Mouse (Mus musculus): ENCODE results near the gene Plekhg5. TPM values are rescaled to one million over a fixed set of nuclear protein-coding genes. Genes with fewer than 3 reads are reported as not detected.
"Not testable (repeated sequence)": the region's sequence is repeated elsewhere in the genome, so short reads cannot be mapped to it uniquely, and the experiment has no call there.

Plekhg5 gene
- polyA plus RNA-seq, 1 experiment from 2014 or later = 8.9 TPM

DNA sequence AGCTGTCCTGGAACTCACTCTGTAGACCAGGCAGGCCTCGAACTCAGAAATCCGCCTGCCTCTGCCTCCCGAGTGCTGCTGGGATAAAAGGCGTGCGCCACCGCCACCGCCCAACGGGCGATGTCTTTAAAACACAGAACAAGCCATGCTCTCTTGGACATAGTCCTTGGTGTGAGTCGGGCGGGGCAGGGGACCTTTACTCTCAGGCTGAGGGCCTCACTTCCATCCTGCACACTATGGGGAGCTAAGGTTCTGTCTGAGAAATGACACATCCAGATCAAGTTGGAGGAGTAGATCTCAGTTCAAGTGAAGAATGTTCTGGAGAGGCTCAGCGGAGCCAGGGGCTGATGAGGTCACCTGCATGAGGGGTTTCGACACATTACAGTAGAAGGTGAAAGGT is 39.4 kb upstream of the Plekhg5 start:
- Histone ChIP-seq H3K4me1 (replicated peaks; ENCODE audit: control insufficient read depth, insufficient read depth, low read length) (0 out of 2 replicates have a peak, but pooled peaks cover 1% of the 10 kb centered on the region), H3K4me3 (ENCODE audit: low read depth, low read length) (no peak overlapping the region), H3K9ac (ENCODE audit: low read depth, low read length) (no peak overlapping the region), H3K4me2 (no peak overlapping the region), H3K9me3 (ENCODE audit: control insufficient read depth, low read length) (no peaks in the 10 kb centered on the region), H3K27me3 (replicated peaks; ENCODE audit: control insufficient read depth, insufficient read depth, low read length) (peaks cover 3% of the 10 kb centered on the region; the same call in 1 of the 2 replicates), H3K36me3 (ENCODE audit: control insufficient read depth, insufficient read depth, low read length) (no peaks in the 10 kb centered on the region), H3K27ac (ENCODE audit: low read depth, low read length) (no peak overlapping the region)
- DNase-seq (ENCODE audit: low spot score) (no peak), ATAC-seq (replicated peaks; ENCODE audit: low FRiP score) (no peak)
- WGBS = 85% methylated on average over 13 of the region's 13 CpGs

DNA sequence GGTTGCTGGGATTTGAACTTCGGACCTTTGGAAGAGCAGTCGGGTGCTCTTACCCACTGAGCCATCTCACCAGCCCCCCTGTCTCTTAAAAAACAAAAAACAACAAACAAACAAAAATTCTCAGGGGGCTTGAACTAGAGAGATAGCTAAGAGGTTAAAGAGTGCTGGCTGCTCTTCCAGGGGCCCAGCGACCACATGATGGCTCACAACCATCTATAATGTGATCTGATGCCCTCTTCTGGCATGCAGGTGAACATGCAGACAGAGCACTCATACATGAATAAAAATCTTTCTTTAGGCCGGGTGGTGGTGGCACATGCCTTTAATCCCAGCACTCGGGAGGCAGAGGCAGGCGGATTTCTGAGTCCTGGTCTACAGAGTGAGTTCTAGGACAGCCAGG is 35.8 kb upstream of the Plekhg5 start:
- H3K4me3 ChIP-seq (ENCODE audit: low read depth, low read length); H3K4me2 ChIP-seq; ATAC-seq (replicated peaks; ENCODE audit: low FRiP score); H3K36me3 ChIP-seq (ENCODE audit: control insufficient read depth, insufficient read depth, low read length); DNase-seq (ENCODE audit: low spot score); H3K27me3 ChIP-seq (replicated peaks; ENCODE audit: control insufficient read depth, insufficient read depth, low read length); H3K9me3 ChIP-seq (ENCODE audit: control insufficient read depth, low read length); H3K4me1 ChIP-seq (replicated peaks; ENCODE audit: control insufficient read depth, insufficient read depth, low read length); H3K9ac ChIP-seq (ENCODE audit: low read depth, low read length); H3K27ac ChIP-seq (ENCODE audit: low read depth, low read length): not testable (repeated sequence)
- WGBS = 81% methylated on average over 6 of the region's 6 CpGs

DNA sequence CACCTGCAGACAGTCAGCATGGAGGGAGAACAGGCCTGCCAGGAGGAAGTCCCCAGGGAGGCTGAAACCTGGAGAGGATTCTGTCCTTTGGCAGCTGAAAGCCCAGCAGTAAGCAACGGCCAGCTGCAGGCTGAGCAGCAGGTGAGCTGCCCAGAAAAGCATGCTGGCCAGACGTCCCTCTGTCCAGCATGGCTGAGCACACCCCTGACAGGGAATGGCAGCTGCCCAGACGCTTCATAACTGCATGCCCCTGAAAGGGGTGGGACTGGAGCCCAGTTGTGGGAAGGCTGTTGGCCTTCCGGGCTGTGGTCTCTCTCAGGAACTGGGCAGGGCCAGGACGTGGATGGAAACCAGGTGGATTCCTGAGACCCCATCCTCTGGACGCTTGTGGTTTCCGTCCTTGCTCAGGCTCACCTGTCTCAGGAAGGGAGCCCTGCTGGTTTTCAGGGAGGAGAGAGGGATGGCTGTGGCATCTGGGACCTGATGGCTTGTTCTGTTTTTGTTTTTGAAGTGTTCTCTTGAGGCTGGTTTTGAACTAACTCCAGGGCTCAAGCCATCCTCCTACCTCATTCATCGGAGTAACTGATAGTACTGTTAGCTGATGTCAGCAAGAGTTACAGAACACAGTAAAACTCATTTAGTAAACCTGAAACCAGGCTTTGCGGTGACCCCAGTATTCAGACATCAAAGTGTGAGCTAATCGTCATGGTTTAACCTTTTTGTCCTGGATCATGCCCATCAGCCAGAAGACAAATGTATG is 33.9 kb upstream of the Plekhg5 start, which contains the start of gene Tas1r1:
Gene Tas1r1 (minus strand): TSS at position 344 of the 760 bp plus-strand sequence.
- Histone ChIP-seq H3K4me2 (peak within 1 kb of the TSS; percentile 80), H3K27ac (ENCODE audit: low read depth, low read length) (peak within 1 kb of the TSS; percentile 67), H3K4me1 (replicated peaks; ENCODE audit: control insufficient read depth, insufficient read depth, low read length) (peaks cover 4% of the 10 kb centered on the region), H3K9ac (ENCODE audit: low read depth, low read length) (peak within 1 kb of the TSS; percentile 96), H3K36me3 (ENCODE audit: control insufficient read depth, insufficient read depth, low read length) (peaks cover 23% of the 10 kb centered on the region), H3K9me3 (ENCODE audit: control insufficient read depth, low read length) (no peaks in the 10 kb centered on the region), H3K27me3 (replicated peaks; ENCODE audit: control insufficient read depth, insufficient read depth, low read length) (no peaks in the 10 kb centered on the region), H3K4me3 (ENCODE audit: low read depth, low read length) (peak within 1 kb of the TSS; percentile 100)
- DNase-seq (ENCODE audit: low spot score) (no peak), ATAC-seq (replicated peaks; ENCODE audit: low FRiP score) (no peak)
- 44% methylated on average over 10 of the region's 10 CpGs for WGBS

DNA sequence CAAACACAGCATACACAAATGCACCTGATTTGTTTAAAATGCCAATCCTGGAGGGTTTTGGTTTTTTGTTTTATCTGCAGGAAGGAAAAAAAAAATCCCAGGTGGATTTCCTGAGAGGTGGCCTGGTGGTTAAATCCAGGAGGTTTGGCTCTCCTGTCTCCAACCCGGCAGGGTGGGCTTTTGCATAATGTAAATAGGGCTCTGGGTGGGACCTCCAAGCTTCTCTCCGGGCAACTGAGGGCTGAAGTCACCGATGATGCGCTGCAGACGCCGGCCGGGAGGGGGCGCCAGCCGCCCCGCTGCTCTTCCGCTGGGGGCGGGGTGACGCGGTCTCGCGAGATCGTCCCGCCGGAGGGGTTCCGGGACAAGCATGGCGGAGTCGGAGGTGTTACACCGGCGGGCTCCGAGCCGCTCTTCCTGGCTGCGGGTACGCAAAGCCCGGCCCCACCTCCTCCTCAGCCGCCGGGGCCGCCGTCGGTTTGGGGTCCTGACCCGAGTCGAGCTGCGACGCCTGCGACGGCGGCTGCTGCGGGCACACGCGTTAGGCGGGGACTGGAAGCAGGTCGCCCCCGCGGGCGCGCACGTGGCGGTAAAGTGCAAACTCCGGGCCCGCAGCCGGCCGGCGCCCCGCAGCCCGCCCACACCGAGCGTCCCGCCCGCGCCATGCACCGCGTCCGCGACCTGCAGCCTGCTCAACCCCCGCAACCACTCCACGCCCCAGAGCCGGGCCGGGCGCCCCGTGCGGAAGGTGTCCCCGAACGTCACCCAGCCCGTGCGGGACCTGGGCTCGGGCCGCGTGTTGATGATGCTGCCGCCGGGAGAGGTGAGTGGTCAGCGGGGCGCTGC is 33.1 kb upstream of the Plekhg5 start, which contains the start of gene Nol9:
Gene Nol9 (plus strand): TSS at position 337 of the 846 bp plus-strand sequence.
- H3K9ac ChIP-seq (ENCODE audit: low read depth, low read length) = peak within 1 kb of the TSS; percentile 96
- DNase-seq (ENCODE audit: low spot score) = peak; percentile 94
- peak within 1 kb of the TSS; percentile 100 for H3K4me3 ChIP-seq (ENCODE audit: low read depth, low read length)
- under 1% methylated on average over 67 of the region's 86 CpGs for WGBS
- peak within 1 kb of the TSS; percentile 67 for H3K27ac ChIP-seq (ENCODE audit: low read depth, low read length)
- H3K4me1 ChIP-seq (replicated peaks; ENCODE audit: control insufficient read depth, insufficient read depth, low read length) = peaks cover 4% of the 10 kb centered on the region
- peak; percentile 84 for ATAC-seq (replicated peaks; ENCODE audit: low FRiP score)
- H3K36me3 ChIP-seq (ENCODE audit: control insufficient read depth, insufficient read depth, low read length) = peaks cover 30% of the 10 kb centered on the region
- no peaks in the 10 kb centered on the region for H3K27me3 ChIP-seq (replicated peaks; ENCODE audit: control insufficient read depth, insufficient read depth, low read length)
- no peaks in the 10 kb centered on the region for H3K9me3 ChIP-seq (ENCODE audit: control insufficient read depth, low read length)
- H3K4me2 ChIP-seq = peak within 1 kb of the TSS; percentile 80

DNA sequence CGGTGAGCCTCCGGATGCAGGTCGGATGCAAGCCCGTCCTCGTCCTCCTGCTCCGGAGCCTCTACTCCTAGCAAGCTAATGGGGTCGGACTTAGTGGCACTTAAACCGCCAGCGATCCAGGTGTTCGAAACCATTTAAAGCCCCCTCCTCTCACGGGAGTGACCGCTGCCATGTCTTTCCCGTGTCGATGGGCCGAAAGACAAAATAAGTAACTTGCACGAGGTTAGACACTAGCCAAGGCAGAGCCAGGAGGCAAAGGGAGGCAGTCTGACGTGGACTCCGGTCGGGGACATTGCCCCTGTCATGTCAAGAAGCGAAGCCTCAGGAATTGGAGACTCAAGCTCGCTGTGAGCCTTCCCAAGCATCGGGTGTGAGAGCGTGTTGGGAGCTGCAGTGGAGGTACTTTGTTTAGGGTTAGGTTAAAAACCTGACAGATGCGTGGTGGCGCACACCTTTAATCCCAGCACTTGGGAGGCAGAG is 32.4 kb upstream of the Plekhg5 start:
- WGBS = 2% methylated on average over 25 of the region's 25 CpGs
- Histone ChIP-seq H3K9me3 (ENCODE audit: control insufficient read depth, low read length) (no peaks in the 10 kb centered on the region), H3K4me3 (ENCODE audit: low read depth, low read length) (peak overlapping the region; percentile 100), H3K27ac (ENCODE audit: low read depth, low read length) (peak overlapping the region; percentile 67), H3K4me2 (peak overlapping the region; percentile 80), H3K27me3 (replicated peaks; ENCODE audit: control insufficient read depth, insufficient read depth, low read length) (no peaks in the 10 kb centered on the region), H3K36me3 (ENCODE audit: control insufficient read depth, insufficient read depth, low read length) (peaks cover 37% of the 10 kb centered on the region), H3K4me1 (replicated peaks; ENCODE audit: control insufficient read depth, insufficient read depth, low read length) (peaks cover 4% of the 10 kb centered on the region), H3K9ac (ENCODE audit: low read depth, low read length) (peak overlapping the region; percentile 96)
- peak; percentile 8 for ATAC-seq (replicated peaks; ENCODE audit: low FRiP score)
- DNase-seq (ENCODE audit: low spot score) = no peak

DNA sequence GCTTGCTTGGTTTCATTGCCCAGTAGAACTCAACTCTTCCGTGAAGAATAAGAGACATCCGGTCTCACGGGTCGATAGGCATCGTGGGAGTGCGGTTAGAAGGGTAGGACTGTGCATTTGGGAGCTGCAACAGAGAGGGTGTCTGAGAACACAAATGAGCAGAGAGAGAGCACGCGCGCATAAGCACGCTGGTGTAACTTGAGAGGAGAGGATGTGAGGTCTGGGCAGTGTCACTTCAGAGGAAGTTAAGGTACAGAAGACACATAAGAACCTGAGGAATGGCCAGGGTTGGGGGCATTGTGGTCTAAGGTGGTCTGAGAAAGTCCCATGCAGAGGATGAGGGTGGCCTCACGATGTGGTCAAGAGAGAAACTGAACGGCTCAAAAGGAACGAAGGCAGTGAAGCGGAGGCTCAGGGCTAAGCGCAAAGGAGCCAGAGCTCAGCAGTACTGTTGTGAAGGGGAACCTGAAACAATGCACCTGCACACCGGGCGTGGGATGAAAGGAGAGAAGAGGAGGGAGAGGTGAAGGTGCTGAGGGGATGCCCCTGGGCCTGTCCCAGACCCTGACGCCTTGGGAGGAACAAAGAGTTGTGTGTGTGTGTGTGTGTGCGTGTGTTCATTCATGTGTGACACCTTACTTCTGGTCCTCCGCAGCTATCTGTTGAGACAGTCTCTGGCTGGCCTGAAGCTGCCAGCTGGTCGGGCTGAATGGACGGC is 30.2 kb upstream of the Plekhg5 start:
- H3K4me3 ChIP-seq (ENCODE audit: low read depth, low read length) = no peak overlapping the region
- H3K9me3 ChIP-seq (ENCODE audit: control insufficient read depth, low read length) = no peaks in the 10 kb centered on the region
- no peaks in the 10 kb centered on the region for H3K27me3 ChIP-seq (replicated peaks; ENCODE audit: control insufficient read depth, insufficient read depth, low read length)
- H3K27ac ChIP-seq (ENCODE audit: low read depth, low read length) = no peak overlapping the region
- H3K36me3 ChIP-seq (ENCODE audit: control insufficient read depth, insufficient read depth, low read length) = peaks cover 53% of the 10 kb centered on the region
- no peak overlapping the region for H3K4me2 ChIP-seq
- no peak for DNase-seq (ENCODE audit: low spot score)
- H3K4me1 ChIP-seq (replicated peaks; ENCODE audit: control insufficient read depth, insufficient read depth, low read length) = peaks cover 4% of the 10 kb centered on the region
- no peak overlapping the region for H3K9ac ChIP-seq (ENCODE audit: low read depth, low read length)
- no peak for ATAC-seq (replicated peaks; ENCODE audit: low FRiP score)
- WGBS = 94% methylated on average over 22 of the region's 22 CpGs

DNA sequence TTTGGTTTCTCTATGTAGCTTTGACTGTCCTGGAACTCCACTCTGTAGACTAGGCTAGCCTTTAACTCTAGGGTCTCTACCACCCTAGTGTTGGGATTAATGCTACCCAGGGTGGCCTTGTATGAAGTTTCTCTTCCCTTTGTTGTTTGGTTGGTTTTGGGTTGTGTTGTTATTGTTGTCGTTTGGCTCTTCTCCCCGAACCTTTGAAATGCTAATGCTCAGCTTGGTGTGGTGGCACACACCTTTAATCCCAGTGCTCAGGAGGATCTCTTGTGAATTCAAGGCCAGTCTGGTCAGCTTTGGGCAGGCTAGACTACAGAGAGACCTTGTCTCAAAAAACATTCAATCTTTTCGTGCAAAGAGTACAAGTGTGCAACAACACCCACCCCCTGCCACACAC is 29.1 kb upstream of the Plekhg5 start:
- Histone ChIP-seq H3K9ac (ENCODE audit: low read depth, low read length) (no peak overlapping the region), H3K36me3 (ENCODE audit: control insufficient read depth, insufficient read depth, low read length) (peaks cover 61% of the 10 kb centered on the region), H3K27ac (ENCODE audit: low read depth, low read length) (no peak overlapping the region), H3K9me3 (ENCODE audit: control insufficient read depth, low read length) (no peaks in the 10 kb centered on the region), H3K27me3 (replicated peaks; ENCODE audit: control insufficient read depth, insufficient read depth, low read length) (no peaks in the 10 kb centered on the region), H3K4me2 (no peak overlapping the region), H3K4me1 (replicated peaks; ENCODE audit: control insufficient read depth, insufficient read depth, low read length) (peaks cover 4% of the 10 kb centered on the region), H3K4me3 (ENCODE audit: low read depth, low read length) (no peak overlapping the region)
- ATAC-seq (replicated peaks; ENCODE audit: low FRiP score) (no peak), DNase-seq (ENCODE audit: low spot score) (no peak)
- 87% methylated on average over 3 of the region's 3 CpGs for WGBS

DNA sequence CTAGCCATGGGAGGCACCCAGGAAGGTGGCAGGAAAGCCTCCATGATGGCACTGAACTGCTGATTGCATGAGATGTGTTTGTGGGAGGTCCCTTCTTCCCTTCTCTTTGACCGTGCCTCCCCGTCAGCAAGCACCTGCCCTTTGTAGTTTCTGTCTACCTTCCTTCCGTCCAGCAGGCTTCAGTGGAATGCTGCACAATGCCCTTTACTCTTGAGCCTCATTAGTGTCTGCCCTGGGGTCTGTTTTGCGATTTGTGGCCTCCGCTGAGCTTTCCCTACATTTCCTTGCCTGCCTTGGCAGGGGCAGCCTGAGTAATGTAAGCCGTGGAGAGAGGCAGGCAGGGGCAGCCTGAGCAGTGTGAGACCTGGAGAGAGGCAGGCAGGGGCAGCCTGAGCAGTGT is 27.7 kb upstream of the Plekhg5 start:
- no peak overlapping the region for H3K27ac ChIP-seq (ENCODE audit: low read depth, low read length)
- H3K9ac ChIP-seq (ENCODE audit: low read depth, low read length) = no peak overlapping the region
- DNase-seq (ENCODE audit: low spot score) = no peak
- peaks cover 70% of the 10 kb centered on the region for H3K36me3 ChIP-seq (ENCODE audit: control insufficient read depth, insufficient read depth, low read length)
- no peaks in the 10 kb centered on the region for H3K27me3 ChIP-seq (replicated peaks; ENCODE audit: control insufficient read depth, insufficient read depth, low read length)
- WGBS = 85% methylated on average over 6 of the region's 6 CpGs
- no peaks in the 10 kb centered on the region for H3K9me3 ChIP-seq (ENCODE audit: control insufficient read depth, low read length)
- H3K4me1 ChIP-seq (replicated peaks; ENCODE audit: control insufficient read depth, insufficient read depth, low read length) = peaks cover 4% of the 10 kb centered on the region; the same call in 1 of the 2 replicates
- H3K4me2 ChIP-seq = no peak overlapping the region
- no peak overlapping the region for H3K4me3 ChIP-seq (ENCODE audit: low read depth, low read length)
- no peak for ATAC-seq (replicated peaks; ENCODE audit: low FRiP score)

All from liver, embryonic 11.5 days (tissue).